Mouse (Mus musculus) Patski (cell line): ENCODE results near the gene Dmrt1. TPM values are rescaled to one million over a fixed set of nuclear protein-coding genes. Genes with fewer than 3 reads are reported as not detected.

Experiments
- ATAC-seq: fragments of 100-300 bp; one replicate; pipeline ENCODE4 v1.8.0; 2021
- CTCF ChIA-PET: fragments of 350-600 bp; sonication (Branson Sonifier 250); formaldehyde crosslinking; loops from one replicate; lab custom pipeline; 2022; ENCODE audit warnings: inconsistent platforms; lab: Charles Lee
- POLR2A ChIA-PET: fragments of 350-600 bp; sonication (Branson Sonifier 250); formaldehyde crosslinking; loops from one replicate; lab custom pipeline; 2022; ENCODE audit warnings: antibody characterized with exemption, inconsistent platforms; lab: Charles Lee
- DNase-seq: peaks from one replicate; pipeline ENCODE4 v3.0.0-alpha.2; 2011; ENCODE audit warnings: low read depth, low spot score
- H3K27me3 ChIP-seq: fragments of 371-371 bp; one replicate; pipeline ENCODE4 v1.5.1; 2021
- CTCF ChIP-seq: fragments of 100-300 bp; IDR thresholded peaks from one replicate; pipeline ENCODE4 v1.5.1; 2021
- in situ Hi-C: fragments of 300-500 bp; cut with MboI; formaldehyde crosslinking; loops from 3 replicates; pipeline ENCODE4 v1.11.1; 2018; ENCODE audit warnings: low pct_unique_long_range_greater_than_20kb, mixed read lengths
- polyA plus RNA-seq: library from polyadenylated mRNA; unstranded; gene quantifications from one replicate; pipeline ENCODE4 v1.2.3, GENCODE M21; 2021

Dmrt1 gene
- polyA plus RNA-seq, 1 experiment from 2014 or later: not detected

- ATAC-seq (no peak), DNase-seq (no peak)
- peak; percentile 89 for TF ChIP-seq CTCF
- ChIA-PET CTCF (interaction anchor here (1.8 to 1.9 kb wide), 2 partner anchors 11 to 13 kb away, joined by 4 to 6 read pairs; no protein-coding TSS in a partner anchor), POLR2A (no interaction called here)
- in situ Hi-C loops: loop anchor here (10.0 kb wide), 1 partner anchor 158 kb away; no protein-coding TSS in a partner anchor
- peaks cover 89% of the 10 kb centered on the region for H3K27me3 ChIP-seq
Measured at GRCm38 (mm10) chr19:25622291-25623251, 117.2 kb downstream of the Dmrt1 start.

- CTCF ChIA-PET: interaction anchor here (1.0 kb wide), 3 partner anchors 16 to 163 kb away, joined by 3 read pairs; no protein-coding TSS in a partner anchor
- DNase-seq (peak; percentile 6), ATAC-seq (peak; percentile 85)
- peak; percentile 94 for TF ChIP-seq CTCF
- in situ Hi-C loops: loop anchor here (10.0 kb wide), 1 partner anchor 164 kb away; no protein-coding TSS in a partner anchor
- H3K27me3 ChIP-seq: peaks cover 66% of the 10 kb centered on the region
- POLR2A ChIA-PET: no interaction called here
Measured at GRCm38 (mm10) chr19:25628490-25628889, 123.1 kb downstream of the Dmrt1 start.

- ChIA-PET CTCF (interaction anchor here (1.4 to 2.0 kb wide), 3 partner anchors 12 to 103 kb away, joined by 3 to 6 read pairs (median 5); no protein-coding TSS in a partner anchor), POLR2A (no interaction called here)
- in situ Hi-C loops: loop anchor here (5.0 to 10.0 kb wide), 4 partner anchors 88 to 683 kb away; no protein-coding TSS in a partner anchor
- DNase-seq (no peak), ATAC-seq (no peak)
- TF ChIP-seq CTCF: no peak
- peaks cover 57% of the 10 kb centered on the region for H3K27me3 ChIP-seq
Measured at GRCm38 (mm10) chr19:25635119-25635518, 129.7 kb downstream of the Dmrt1 start.

GRCm38 (mm10) chr19:25635622-25636244, 130.3 kb downstream of the Dmrt1 start:
- H3K27me3 ChIP-seq: peaks cover 53% of the 10 kb centered on the region
- in situ Hi-C loops: loop anchor here (5.0 to 10.0 kb wide), 4 partner anchors 88 to 683 kb away; no protein-coding TSS in a partner anchor
- ChIA-PET POLR2A (no interaction called here), CTCF (interaction anchor here (0.6 to 2.0 kb wide), 10 partner anchors 9 to 528 kb away, joined by 3 to 6 read pairs (median 3); no protein-coding TSS in a partner anchor)
- TF ChIP-seq CTCF: peak; percentile 98
- no peak for DNase-seq
- peak; percentile 88 for ATAC-seq

- ATAC-seq (no peak), DNase-seq (no peak)
- POLR2A ChIA-PET: no interaction called here
- peaks cover 52% of the 10 kb centered on the region for H3K27me3 ChIP-seq
- no peak for TF ChIP-seq CTCF
- in situ Hi-C loops: loop anchor here (5.0 to 10.0 kb wide), 4 partner anchors 92 to 687 kb away; no protein-coding TSS in a partner anchor
- CTCF ChIA-PET: no interaction called here
Measured at GRCm38 (mm10) chr19:25638766-25639361, 133.4 kb downstream of the Dmrt1 start.

- in situ Hi-C loops: no loop called here
- POLR2A ChIA-PET: no interaction called here
- H3K27me3 ChIP-seq: peaks cover 78% of the 10 kb centered on the region
- no peak for DNase-seq
- CTCF ChIA-PET: no interaction called here
- TF ChIP-seq CTCF: no peak
- ATAC-seq: no peak
Measured at GRCm38 (mm10) chr19:25641786-25642185, 136.4 kb downstream of the Dmrt1 start.

GRCm38 (mm10) chr19:25647136-25647535, 141.7 kb downstream of the Dmrt1 start:
- POLR2A ChIA-PET: no interaction called here
- in situ Hi-C loops: no loop called here
- TF ChIP-seq CTCF: no peak
- CTCF ChIA-PET: no interaction called here
- no peak for DNase-seq
- H3K27me3 ChIP-seq: peaks cover 80% of the 10 kb centered on the region
- no peak for ATAC-seq

- peaks cover 82% of the 10 kb centered on the region for H3K27me3 ChIP-seq
- TF ChIP-seq CTCF: no peak
- ChIA-PET POLR2A (no interaction called here), CTCF (interaction anchor here (1.1 to 1.5 kb wide), 2 partner anchors 19 to 78 kb away, joined by 3 read pairs; no protein-coding TSS in a partner anchor)
- in situ Hi-C loops: no loop called here
- no peak for ATAC-seq
- no peak for DNase-seq
Measured at GRCm38 (mm10) chr19:25648701-25649100, 143.3 kb downstream of the Dmrt1 start.

- H3K27me3 ChIP-seq: peaks cover 81% of the 10 kb centered on the region
- no peak for TF ChIP-seq CTCF
- ATAC-seq: no peak
- ChIA-PET CTCF (interaction anchor here (1.0 kb wide), 1 partner anchor 14 kb away, joined by 3 read pairs; no protein-coding TSS in a partner anchor), POLR2A (no interaction called here)
- in situ Hi-C loops: no loop called here
- DNase-seq: no peak
Measured at GRCm38 (mm10) chr19:25650474-25650873, 145.1 kb downstream of the Dmrt1 start.

- in situ Hi-C loops: no loop called here
- no peak for ATAC-seq
- no peak for TF ChIP-seq CTCF
- no peak for DNase-seq
- POLR2A ChIA-PET: no interaction called here
- CTCF ChIA-PET: no interaction called here
- peaks cover 74% of the 10 kb centered on the region for H3K27me3 ChIP-seq
Measured at GRCm38 (mm10) chr19:25652560-25652959, 147.1 kb downstream of the Dmrt1 start.

Other genes with a start within 250 kb of the Dmrt1 start
- gene Dmrt3, start 104.7 kb downstream of the Dmrt1 start, polyA plus RNA-seq: not detected
- gene Dmrt2, start 166.8 kb downstream of the Dmrt1 start, polyA plus RNA-seq: not detected